Comparison of ENCODE assay signal across 51 mouse cellular contexts in genomic region chr8:104249442-104249996, GRCm38 (mm10). TPM values are rescaled to one million over a fixed set of nuclear protein-coding genes. Genes with fewer than 3 reads are reported as not detected.
"Had no signal": no experiment of that assay in that cellular context is flagged by ENCODE, and none has a peak within 500 bp of the region (broad histone marks: within the 10 kb centered on the region; RNA-seq: fewer than 3 reads in every experiment).

No protein-coding gene starts in this region.

- H3K27ac ChIP-seq: heart, embryonic 15.5 days; hindbrain, embryonic 13.5 days; hindbrain, embryonic 14.5 days; intestine, embryonic 15.5 days; kidney, embryonic 15.5 days; kidney, postnatal 0 days had no signal

- H3K9me3 ChIP-seq: heart, embryonic 13.5 days; heart, embryonic 15.5 days; hindbrain, embryonic 10.5 days; hindbrain, embryonic 12.5 days; hindbrain, embryonic 13.5 days; hindbrain, embryonic 15.5 days; intestine, embryonic 15.5 days; kidney, embryonic 15.5 days had no signal

- DNase-seq: heart, postnatal 10 days; heart, postnatal 14 days; heart, postnatal 36 days; heart, postnatal 4 days; kidney, adult 11 months; kidney, adult 18-20 months; kidney, adult 2 months; kidney, adult 8-10 months; kidney, adult 9 months; kidney, postnatal 10 days; kidney, postnatal 14 days; kidney, postnatal 25 days; kidney, postnatal 36 days; kidney, postnatal 4 days; layer of hippocampus, adult 9-11 months; layer of hippocampus, postnatal 36 days had no signal

- ATAC-seq: hindbrain, embryonic 16.5 days; hindbrain, postnatal 0 days; inflammation-experienced regulatory T-cells, adult 6 months; intestine, embryonic 15.5 days; intestine, embryonic 16.5 days; intestine, postnatal 0 days had no signal

- H3K36me3 ChIP-seq: heart, embryonic 15.5 days; intestine, embryonic 15.5 days had no signal

- H3K27me3 ChIP-seq: heart, embryonic 13.5 days; heart, embryonic 15.5 days; hindbrain, embryonic 12.5 days; hindbrain, embryonic 13.5 days; hindbrain, embryonic 15.5 days; intestine, embryonic 15.5 days; kidney, embryonic 15.5 days had no signal

- H3K9ac ChIP-seq: intestine, embryonic 15.5 days had no signal

RNA-seq across cellular contexts. Expression of gene Cmtm2a, which starts 43.5 kb away (rescaled TPM):
- total RNA-seq: heart, postnatal 10 days; heart, postnatal 14 days; heart, postnatal 25 days; heart, postnatal 36 days; heart, postnatal 4 days; hematopoietic stem cell, adult 5-6 weeks; layer of hippocampus, adult 18-20 months; layer of hippocampus, adult 2 months; layer of hippocampus, adult 8-10 months; layer of hippocampus, postnatal 10 days; layer of hippocampus, postnatal 14 days; layer of hippocampus, postnatal 25 days; layer of hippocampus, postnatal 36 days; left cerebral cortex, adult 18-20 months; left cerebral cortex, adult 2 months; left cerebral cortex, adult 8-10 months had no signal
- polyA plus RNA-seq: heart, embryonic 11.5 days; heart, embryonic 13.5 days; heart, embryonic 14.5 days; heart, embryonic 15.5 days; heart, embryonic 16.5 days; heart, postnatal 0 days; hindbrain, embryonic 10.5 days; hindbrain, embryonic 11.5 days; hindbrain, embryonic 12.5 days; hindbrain, embryonic 13.5 days; hindbrain, embryonic 14.5 days; hindbrain, embryonic 15.5 days; hindbrain, embryonic 16.5 days; hindbrain, postnatal 0 days; inflammation-experienced regulatory T-cells, adult 6 months; intestine, embryonic 14.5 days; intestine, embryonic 15.5 days; intestine, embryonic 16.5 days; intestine, postnatal 0 days; kidney, embryonic 14.5 days; kidney, embryonic 15.5 days; kidney, embryonic 16.5 days; kidney, postnatal 0 days; large intestine, adult 2 months had no signal
